Mouse (Mus musculus) thymus, postnatal 25 days (tissue): Measurements from ENCODE around the gene Gnl3l.
A peak's percentile ranks its signal among the peaks of the same experiment; 100 is the strongest.

Source experiments
- DNase-seq: peaks from one replicate; pipeline ENCODE4 v3.0.0; 2022

Gnl3l gene

GRCm38 (mm10) chrX:151016938-151017877, at the start of gene Gnl3l:
TSS of gene Gnl3l (minus strand) at chrX:151017322.
- peak; percentile 91 for DNase-seq

- DNase-seq: no peak
Measured at GRCm38 (mm10) chrX:151066071-151066666, 49.0 kb upstream of the Gnl3l start.

GRCm38 (mm10) chrX:151061615-151062299, 44.6 kb upstream of the Gnl3l start:
- DNase-seq: no peak

- DNase-seq: no peak
Measured at GRCm38 (mm10) chrX:151059346-151059745, 42.2 kb upstream of the Gnl3l start.

GRCm38 (mm10) chrX:151055559-151055958, 38.4 kb upstream of the Gnl3l start:
- DNase-seq: no peak

- DNase-seq: no peak
Measured at GRCm38 (mm10) chrX:151054489-151054888, 37.4 kb upstream of the Gnl3l start.

GRCm38 (mm10) chrX:151050337-151050736, 33.2 kb upstream of the Gnl3l start:
- DNase-seq: no peak

- no peak for DNase-seq
Measured at GRCm38 (mm10) chrX:151049661-151050215, 32.6 kb upstream of the Gnl3l start.

GRCm38 (mm10) chrX:151047431-151048058, 30.4 kb upstream of the Gnl3l start:
- no peak for DNase-seq

GRCm38 (mm10) chrX:151046777-151047430, 29.8 kb upstream of the Gnl3l start:
- peak; percentile 48 for DNase-seq

- DNase-seq: no peak
Measured at GRCm38 (mm10) chrX:151046321-151046720, 29.2 kb upstream of the Gnl3l start.

GRCm38 (mm10) chrX:151045850-151046249, 28.7 kb upstream of the Gnl3l start, which contains the start of gene Fgd1:
TSS of gene Fgd1 (plus strand) at chrX:151046150.
- no peak for DNase-seq

GRCm38 (mm10) chrX:151041223-151041622, 24.1 kb upstream of the Gnl3l start:
- DNase-seq: no peak

GRCm38 (mm10) chrX:151031400-151031799, 14.3 kb upstream of the Gnl3l start:
- DNase-seq: no peak

- DNase-seq: no peak
Measured at GRCm38 (mm10) chrX:151018798-151019197, 1.7 kb upstream of the Gnl3l start.

- DNase-seq: peak; percentile 1
Measured at GRCm38 (mm10) chrX:151017897-151018296, 775 bp upstream of the Gnl3l start.

GRCm38 (mm10) chrX:150996775-150997174, 20.3 kb downstream of the Gnl3l start:
- no peak for DNase-seq

- no peak for DNase-seq
Measured at GRCm38 (mm10) chrX:150981621-150982020, 35.5 kb downstream of the Gnl3l start.

GRCm38 (mm10) chrX:150975424-150975823, 41.7 kb downstream of the Gnl3l start:
- DNase-seq: no peak

GRCm38 (mm10) chrX:150963027-150963426, 54.1 kb downstream of the Gnl3l start:
- no peak for DNase-seq

GRCm38 (mm10) chrX:150960702-150961101, 56.4 kb downstream of the Gnl3l start:
- no peak for DNase-seq
